Mouse (Mus musculus) neural tube, embryonic 11.5 days (tissue): ENCODE measurements around the gene U2af2. TPM values are rescaled to one million over a fixed set of nuclear protein-coding genes. Genes with fewer than 3 reads are reported as not detected.

Source experiments
- ATAC-seq: fragments of 200-750 bp; cut with Nextera tagmentation; 2 replicates; pipeline ENCODE4 v1.8.0; 2017; ENCODE audit warnings: moderate number of reproducible peaks, mild to moderate bottlenecking, moderate TSS enrichment, moderate library complexity; ENCODE audit not compliant: insufficient read depth, low FRiP score, low TSS enrichment
- DNase-seq: peaks from one replicate; pipeline ENCODE4 v3.0.0-alpha.2; 2015; ENCODE audit warnings: low spot score
- H3K27ac ChIP-seq: fragments of 300-500 bp; sonication (generic); 2 replicates; pipeline ENCODE4 v1.5.1; 2014; ENCODE audit warnings: low read depth, mild to moderate bottlenecking, low read length
- H3K27me3 ChIP-seq: fragments of 300-500 bp; sonication (generic); 2 replicates; pipeline ENCODE4 v1.6.1; 2014; ENCODE audit warnings: mild to moderate bottlenecking, low read length, mixed read lengths; ENCODE audit not compliant: control insufficient read depth, insufficient read depth
- H3K36me3 ChIP-seq: fragments of 300-500 bp; sonication (generic); 2 replicates; pipeline ENCODE4 v1.6.1; 2014; ENCODE audit warnings: mild to moderate bottlenecking, low read length, moderate library complexity, mixed read lengths; ENCODE audit not compliant: control insufficient read depth, insufficient read depth
- H3K4me1 ChIP-seq: fragments of 300-500 bp; sonication (generic); 2 replicates; pipeline ENCODE4 v1.6.1; 2014; ENCODE audit warnings: low read length, mixed read lengths; ENCODE audit not compliant: control insufficient read depth, insufficient read depth
- H3K4me2 ChIP-seq: fragments of 300-500 bp; sonication (generic); 2 replicates; pipeline ENCODE4 v1.6.1; 2014; ENCODE audit warnings: low read depth, mild to moderate bottlenecking, moderate library complexity
- H3K4me3 ChIP-seq: fragments of 300-500 bp; sonication (generic); 2 replicates; pipeline ENCODE4 v1.5.1; 2014; ENCODE audit warnings: low read depth, low read length
- H3K9ac ChIP-seq: fragments of 300-500 bp; sonication (generic); 2 replicates; pipeline ENCODE4 v1.6.1; 2014; ENCODE audit warnings: mild to moderate bottlenecking, low read length
- H3K9me3 ChIP-seq: fragments of 300-500 bp; sonication (generic); 2 replicates; pipeline ENCODE4 v1.6.1; 2016; ENCODE audit warnings: low read length; ENCODE audit not compliant: control insufficient read depth
- WGBS: fragments of 180-500 bp; shearing (Covaris S2); extraction: QIAGEN DNeasy Blood & Tissue Kit; methylation state at CpG from one replicate; pipeline ENCODE4 v1.1.7; 2014; 5-methylcytosine and 5-hydroxymethylcytosine counted together
- polyA plus RNA-seq: library from polyadenylated mRNA; unstranded; fragments of >200 nt; fragmentation: Nextera tagmentation; extraction: Ambion mirVana; gene quantifications from 2 replicates; pipeline ENCODE4 v1.2.1, GENCODE M21; 2014

U2af2 gene
- polyA plus RNA-seq, 1 experiment from 2014 or later = 167 TPM

GRCm38 (mm10) chr7:5031496-5031895 lies 30.4 kb upstream of the U2af2 start:
- H3K9ac ChIP-seq = no peak overlapping the region
- H3K36me3 ChIP-seq = peaks cover 60% of the 10 kb centered on the region
- H3K27ac ChIP-seq = no peak overlapping the region
- 72% methylated on average over 46 of the region's 46 CpGs for WGBS
- no peak overlapping the region for H3K4me3 ChIP-seq
- DNase-seq (no peak), ATAC-seq (no peak)
- H3K4me2 ChIP-seq = no peak overlapping the region
- peaks cover 23% of the 10 kb centered on the region for H3K9me3 ChIP-seq
- H3K27me3 ChIP-seq = 0 out of 2 replicates have a peak, but pooled peaks cover 2% of the 10 kb centered on the region
- H3K4me1 ChIP-seq = no peaks in the 10 kb centered on the region

- no peak within 1 kb of the TSS for H3K4me3 ChIP-seq
- ATAC-seq (no peak), DNase-seq (no peak)
- no peak within 1 kb of the TSS for H3K9ac ChIP-seq
- H3K4me1 ChIP-seq = no peaks in the 10 kb centered on the region
- peaks cover 23% of the 10 kb centered on the region for H3K9me3 ChIP-seq
- peaks cover 50% of the 10 kb centered on the region for H3K36me3 ChIP-seq
- H3K27ac ChIP-seq = no peak within 1 kb of the TSS
- 0 out of 2 replicates have a peak, but pooled peaks cover 2% of the 10 kb centered on the region for H3K27me3 ChIP-seq
- 88% methylated on average over 3 of the region's 3 CpGs for WGBS
- H3K4me2 ChIP-seq = no peak within 1 kb of the TSS
Measured at GRCm38 (mm10) chr7:5033818-5034217, 28.1 kb upstream of the U2af2 start, which contains the start of gene 4632433K11Rik. Gene 4632433K11Rik, plus strand, starts transcription at chr7:5034118.

DNA sequence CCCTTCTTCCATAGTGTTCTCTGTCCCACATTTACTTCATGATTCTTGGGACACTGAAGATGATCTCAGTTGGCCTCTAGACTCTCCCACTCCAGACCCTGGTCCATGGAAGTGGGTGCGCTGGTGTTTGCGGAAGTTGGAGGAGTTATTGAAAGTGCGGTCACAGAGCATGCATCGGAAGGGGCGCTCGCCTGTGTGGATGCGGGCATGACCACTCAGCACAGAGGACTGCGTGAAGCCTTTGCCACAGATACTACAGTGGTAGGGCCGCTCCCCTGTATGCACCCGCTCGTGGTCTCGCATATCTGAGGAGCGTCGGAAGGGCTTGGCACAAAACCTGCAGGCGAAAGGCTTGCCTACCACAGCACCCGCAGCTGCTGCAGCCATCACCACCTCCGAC lies 26.3 kb upstream of the U2af2 start:
- Histone ChIP-seq H3K9me3 (peaks cover 10% of the 10 kb centered on the region), H3K4me2 (no peak overlapping the region), H3K4me3 (no peak overlapping the region), H3K4me1 (no peaks in the 10 kb centered on the region), H3K36me3 (peaks cover 32% of the 10 kb centered on the region), H3K9ac (no peak overlapping the region), H3K27ac (no peak overlapping the region), H3K27me3 (no peaks in the 10 kb centered on the region)
- no peak for DNase-seq
- ATAC-seq = no peak
- WGBS = 97% methylated on average over 17 of the region's 17 CpGs

- Histone ChIP-seq H3K27me3 (no peaks in the 10 kb centered on the region), H3K4me3 (no peak overlapping the region), H3K4me2 (no peak overlapping the region), H3K4me1 (no peaks in the 10 kb centered on the region), H3K36me3 (peaks cover 27% of the 10 kb centered on the region), H3K9ac (no peak overlapping the region), H3K9me3 (peaks cover 5% of the 10 kb centered on the region), H3K27ac (no peak overlapping the region)
- 97% methylated on average over 9 of the region's 9 CpGs for WGBS
- no peak for DNase-seq
- ATAC-seq = no peak
Measured at GRCm38 (mm10) chr7:5036136-5036535, 25.8 kb upstream of the U2af2 start.

DNA sequence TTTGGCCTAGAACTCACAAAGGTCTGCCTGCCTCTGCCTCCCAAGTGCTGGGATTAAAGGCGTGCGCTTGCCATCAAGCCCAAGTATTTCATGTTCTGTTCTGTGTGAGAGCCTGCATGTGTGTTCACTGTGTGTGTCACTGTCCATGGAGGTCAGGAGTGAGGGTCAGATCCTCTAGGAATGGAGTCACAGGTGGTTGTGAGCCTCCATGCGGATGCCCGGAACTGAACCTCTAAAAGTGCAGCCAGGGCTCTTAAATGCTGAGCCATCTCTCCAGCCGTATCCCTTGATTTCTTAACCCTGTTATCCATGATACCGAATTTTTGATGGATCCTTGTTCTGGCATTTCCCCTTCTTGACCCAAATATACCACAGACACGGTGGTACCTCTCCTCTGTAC lies 24.9 kb upstream of the U2af2 start:
- DNase-seq (no peak), ATAC-seq (no peak)
- peaks cover 18% of the 10 kb centered on the region for H3K36me3 ChIP-seq
- H3K9ac ChIP-seq = no peak overlapping the region
- no peaks in the 10 kb centered on the region for H3K4me1 ChIP-seq
- no peak overlapping the region for H3K27ac ChIP-seq
- no peaks in the 10 kb centered on the region for H3K27me3 ChIP-seq
- H3K9me3 ChIP-seq = no peaks in the 10 kb centered on the region
- H3K4me3 ChIP-seq = no peak overlapping the region
- WGBS = 90% methylated on average over 7 of the region's 7 CpGs
- no peak overlapping the region for H3K4me2 ChIP-seq

GRCm38 (mm10) chr7:5037467-5037866 lies 24.5 kb upstream of the U2af2 start:
- peak overlapping the region; percentile 43 for H3K4me3 ChIP-seq
- H3K9ac ChIP-seq = no peak overlapping the region
- ATAC-seq = no peak
- DNase-seq = no peak
- peaks cover 14% of the 10 kb centered on the region for H3K36me3 ChIP-seq
- no peak overlapping the region; the same call in 1 of the 2 replicates for H3K4me2 ChIP-seq
- 88% methylated on average over 8 of the region's 8 CpGs for WGBS
- H3K27me3 ChIP-seq = no peaks in the 10 kb centered on the region
- H3K27ac ChIP-seq = peak overlapping the region; percentile 89
- H3K4me1 ChIP-seq = no peaks in the 10 kb centered on the region
- no peaks in the 10 kb centered on the region for H3K9me3 ChIP-seq

DNA sequence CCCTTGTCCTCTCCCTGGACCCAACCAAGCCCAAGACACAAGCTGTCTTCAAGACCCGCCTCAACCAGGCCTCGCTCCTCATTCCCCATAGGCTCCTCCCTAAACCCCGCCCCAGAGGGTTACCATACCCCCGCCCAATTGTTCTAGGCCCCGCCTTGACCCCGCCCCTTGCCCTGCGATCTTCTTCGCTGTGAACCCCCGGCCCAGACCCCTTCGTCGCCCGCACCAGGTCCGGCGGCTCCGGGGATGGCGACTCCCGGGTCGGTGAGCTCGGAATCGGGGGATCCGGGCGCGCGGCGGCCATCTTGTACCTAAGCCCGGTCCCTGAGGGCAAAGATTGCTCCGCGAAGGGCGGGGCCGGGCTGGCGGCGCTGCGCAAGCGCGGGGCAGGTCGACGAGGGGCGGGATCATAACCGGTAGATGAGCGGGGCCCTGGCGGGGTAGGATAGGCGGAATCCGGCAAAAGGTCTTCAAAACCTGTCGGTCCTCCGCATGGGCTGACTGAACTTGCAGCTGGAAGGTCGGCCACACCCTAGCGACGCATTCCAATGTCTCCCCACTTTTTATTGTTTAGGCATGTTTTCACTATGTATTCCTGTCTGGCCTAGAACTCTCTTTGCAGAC lies 23.7 kb upstream of the U2af2 start, which contains the start of gene Zfp784:
Gene Zfp784, minus strand, starts transcription at position 338 of the 624 bp plus-strand sequence.
- H3K27me3 ChIP-seq = no peaks in the 10 kb centered on the region
- H3K9ac ChIP-seq = peak within 1 kb of the TSS; percentile 58
- H3K36me3 ChIP-seq = peaks cover 6% of the 10 kb centered on the region
- no peaks in the 10 kb centered on the region for H3K9me3 ChIP-seq
- peak within 1 kb of the TSS; percentile 38 for H3K4me2 ChIP-seq
- WGBS = under 1% methylated on average over 48 of the region's 48 CpGs
- peak; percentile 93 for DNase-seq
- peak; percentile 94 for ATAC-seq
- peak within 1 kb of the TSS; percentile 43 for H3K4me3 ChIP-seq
- H3K27ac ChIP-seq = peak within 1 kb of the TSS; percentile 89
- no peaks in the 10 kb centered on the region for H3K4me1 ChIP-seq

- peak overlapping the region; percentile 58 for H3K9ac ChIP-seq
- WGBS = 46% methylated on average over 5 of the region's 5 CpGs
- no peak overlapping the region for H3K27ac ChIP-seq
- H3K9me3 ChIP-seq = no peaks in the 10 kb centered on the region
- H3K4me2 ChIP-seq = peak overlapping the region; percentile 38
- no peaks in the 10 kb centered on the region for H3K4me1 ChIP-seq
- H3K36me3 ChIP-seq = peaks cover 6% of the 10 kb centered on the region; the same call in 1 of the 2 replicates
- no peaks in the 10 kb centered on the region for H3K27me3 ChIP-seq
- DNase-seq (no peak), ATAC-seq (no peak)
- H3K4me3 ChIP-seq = peak overlapping the region; percentile 43
Measured at GRCm38 (mm10) chr7:5038940-5039339, 23.0 kb upstream of the U2af2 start.

DNA sequence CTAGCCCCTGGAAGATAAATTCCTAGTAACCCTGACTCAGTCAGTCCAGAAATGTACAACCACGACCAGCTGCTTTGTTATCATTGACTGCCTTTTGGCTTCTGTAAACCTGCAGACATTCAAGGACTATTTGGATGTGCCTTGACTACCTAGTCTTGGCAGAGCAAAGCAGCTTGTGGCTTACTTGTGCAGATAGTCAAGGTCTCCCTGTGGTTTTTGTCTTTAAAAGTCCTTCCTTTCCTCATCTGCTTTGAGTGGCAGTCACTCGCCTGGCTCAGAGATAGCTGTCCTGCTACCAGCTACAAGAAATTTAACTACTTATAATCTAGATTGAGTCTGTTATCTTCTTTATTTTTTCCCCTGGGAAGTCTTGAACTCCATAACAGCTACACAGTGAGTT lies 17.0 kb upstream of the U2af2 start:
- Histone ChIP-seq H3K4me2 (no peak overlapping the region), H3K4me3 (no peak overlapping the region), H3K9ac (no peak overlapping the region), H3K9me3 (no peaks in the 10 kb centered on the region), H3K27ac (no peak overlapping the region), H3K27me3 (no peaks in the 10 kb centered on the region), H3K36me3 (no peaks in the 10 kb centered on the region), H3K4me1 (no peaks in the 10 kb centered on the region)
- no peak for ATAC-seq
- DNase-seq = no peak
- WGBS = 78% methylated on average over 2 of the region's 2 CpGs
